18 mouse cellular contexts compared by ENCODE assay signal in the genomic region with DNA sequence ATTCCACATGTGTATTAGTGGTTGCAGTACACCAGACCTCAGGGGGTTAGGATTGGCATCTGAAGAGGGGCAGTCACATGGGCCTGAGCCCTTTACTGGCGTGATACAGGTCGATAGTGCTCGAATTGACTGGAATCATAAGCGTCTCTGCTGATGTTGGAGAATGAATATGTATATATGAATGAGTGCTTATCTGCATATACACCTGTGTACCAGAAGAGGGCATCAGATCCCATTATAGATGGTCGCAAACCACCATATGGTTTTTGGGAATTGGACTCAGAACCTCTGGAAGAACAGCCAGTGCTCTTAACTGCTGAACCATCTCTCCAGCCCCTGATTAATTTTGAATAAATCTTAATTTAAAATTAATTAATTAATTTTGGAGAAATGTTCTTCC. TPM values are rescaled to one million over a fixed set of nuclear protein-coding genes. Genes with fewer than 3 reads are reported as not detected.
DNase-seq lines count a peak whose midpoint lies in the region; ATAC-seq and TF ChIP-seq lines count a peak whose summit lies in the region.
"Had no signal": no experiment of that assay in that cellular context is flagged by ENCODE, and none has a peak within 500 bp of the region (broad histone marks: within the 10 kb centered on the region; RNA-seq: fewer than 3 reads in every experiment).

No protein-coding gene starts in this region.

- intact Hi-C loops in left cerebral cortex, adult 2 months (cut with DNase I): no loop called here
- intact Hi-C loops in left cerebral cortex, postnatal 4 days (cut with DNase I): no loop called here

- ATAC-seq in megakaryocyte progenitor cell, adult 5-6 weeks (replicated peaks; ENCODE audit: poor library complexity): peak; percentile 60

- peak; percentile 13 for DNase-seq in embryo, embryonic 10 days (ENCODE audit: low spot score)
- no peak for DNase-seq in embryo, embryonic 9.5 days (ENCODE audit: extremely low spot score)
- DNase-seq in left cerebral cortex, adult 2 months (ENCODE audit: extremely low spot score in 1 of 2, low spot score in 2 of 2): no peak
- DNase-seq in left cerebral cortex, postnatal 4 days: no peak
- peak; percentile 11 for DNase-seq in MEL (ENCODE audit: low read depth, low spot score)
- DNase-seq in layer of hippocampus, adult 9-10 months (ENCODE audit: low spot score): no peak
- DNase-seq in thymus, postnatal 10 days (ENCODE audit: low spot score in 2 of 2): no peak
- DNase-seq: cerebellum, adult 9-11 months; gastrocnemius, postnatal 10 days; kidney, adult 11 months; kidney, postnatal 4 days; lung, postnatal 10 days had no signal

- H3K9ac ChIP-seq in MEL (ENCODE audit: control insufficient read depth, low read depth, low read length, poor library complexity, severe bottlenecking): no peak overlapping the region
- H3K9ac ChIP-seq: embryonic facial prominence, embryonic 12.5 days; heart, embryonic 12.5 days; neural tube, embryonic 13.5 days had no signal

- peak; percentile 49 for TF ChIP-seq CTCF in left cerebral cortex, adult 2 months (IDR thresholded peaks at IDR 0.05)
- TF ChIP-seq CTCF in MEL (IDR thresholded peaks at IDR 0.05 in 2 of 3, conservative IDR thresholded peaks at IDR 0.05 in 1 of 3; ENCODE audit: control insufficient read depth in 1 of 3, insufficient read depth in 1 of 3, low read depth in 2 of 3, low read length in 3 of 3, poor library complexity in 1 of 3, severe bottlenecking in 1 of 3): peak in 2 of 3 experiments; percentile 40 to 41; a peak in 4 of 6 replicates

- H3K27ac ChIP-seq in left cerebral cortex, adult 2 months: no peak overlapping the region
- no peak overlapping the region for H3K27ac ChIP-seq in MEL (ENCODE audit: control insufficient read depth, low read depth, low read length)
- H3K27ac ChIP-seq: embryonic facial prominence, embryonic 12.5 days; forebrain, embryonic 10.5 days; hindbrain, embryonic 10.5 days; neural tube, embryonic 13.5 days had no signal

- TF ChIP-seq POLR2A in MEL (IDR thresholded peaks at IDR 0.05; ENCODE audit: control insufficient read depth in 1 of 2, insufficient read depth in 1 of 2, low read depth in 1 of 2, low read length in 2 of 2, poor library complexity in 1 of 2): no peak

- no peak for TF ChIP-seq EP300 in MEL (IDR thresholded peaks at IDR 0.05; ENCODE audit: low read depth in 1 of 2, low read length in 2 of 2)

- H3K79me2 ChIP-seq in MEL (ENCODE audit: control insufficient read depth, insufficient read depth, low read length, poor library complexity): no peaks in the 10 kb centered on the region; the same call in 1 of the 2 replicates

- H3K4me3 ChIP-seq in left cerebral cortex, adult 2 months: no peak overlapping the region
- no peak overlapping the region for H3K4me3 ChIP-seq in MEL (ENCODE audit: control insufficient read depth in 1 of 2, insufficient read depth in 1 of 2, low read depth in 2 of 2, low read length in 2 of 2)
- H3K4me3 ChIP-seq: embryonic facial prominence, embryonic 12.5 days; forebrain, embryonic 10.5 days; heart, embryonic 12.5 days; hindbrain, embryonic 10.5 days; neural tube, embryonic 13.5 days had no signal

- no peak for TF ChIP-seq RAD21 in MEL (IDR thresholded peaks at IDR 0.05; ENCODE audit: low read depth, low read length)

- H3K27me3 ChIP-seq in MEL (ENCODE audit: control insufficient read depth in 1 of 2, insufficient read depth in 2 of 2, low read length in 2 of 2): no peaks in the 10 kb centered on the region
- H3K27me3 ChIP-seq: embryonic facial prominence, embryonic 12.5 days; heart, embryonic 12.5 days; neural tube, embryonic 13.5 days had no signal

- H3K4me1 ChIP-seq in MEL (ENCODE audit: control insufficient read depth in 1 of 2, insufficient read depth in 2 of 2, low read length in 2 of 2): no peaks in the 10 kb centered on the region
- H3K4me1 ChIP-seq: embryonic facial prominence, embryonic 12.5 days; forebrain, embryonic 10.5 days; hindbrain, embryonic 10.5 days; neural tube, embryonic 13.5 days had no signal

- no peaks in the 10 kb centered on the region for H3K9me3 ChIP-seq in MEL (replicated peaks; ENCODE audit: insufficient read depth, low read length)
- H3K9me3 ChIP-seq: embryonic facial prominence, embryonic 12.5 days; forebrain, embryonic 10.5 days; heart, embryonic 12.5 days; hindbrain, embryonic 10.5 days; neural tube, embryonic 13.5 days had no signal

- H3K36me3 ChIP-seq in MEL (ENCODE audit: control insufficient read depth in 1 of 2, insufficient read depth in 2 of 2, low read length in 2 of 2): peaks cover 0 to 5% of the 10 kb centered on the region in 2 experiments; a peak in 2 of 4 replicates

TF ChIP-seq in MEL, 35 proteins besides CTCF, POLR2A, EP300 and RAD21:
- no peak for TF ChIP-seq JUND (IDR thresholded peaks at IDR 0.05; ENCODE audit: low read depth, low read length)
- TF ChIP-seq SMC3 (IDR thresholded peaks at IDR 0.05; ENCODE audit: low read depth, low read length): peak; percentile 31; the same call in 1 of the 2 replicates
TF ChIP-seq in MEL: peak in this region for 1.

RNA-seq across cellular contexts. Expression of gene Prmt9, which starts 25.0 kb away (rescaled TPM):
- total RNA-seq in left cerebral cortex, adult 2 months (2021): 10 to 100 TPM; 17.5 to 20.7 TPM
- 10 to 100 TPM; 28.0 to 29.4 TPM for total RNA-seq in left cerebral cortex, postnatal 4 days (2021)
- 17.4 and 18.6 TPM in 2 replicates for total RNA-seq in MEL (2012; rRNA removed)
- polyA plus RNA-seq in MEL (2012; ENCODE audit: insufficient read depth in 1 of 2, insufficient read length in 2 of 2, low read depth in 1 of 2, low replicate concordance in 2 of 2, missing spikeins in 1 of 2): 10 to 100 TPM; 16.0 to 54.2 TPM
- 19.4 and 22.6 TPM in 2 replicates for total RNA-seq in megakaryocyte progenitor cell, adult 5-6 weeks (2015)
- total RNA-seq in megakaryocyte progenitor cell, adult 5-6 weeks (2017): 23.2 and 31.2 TPM in 2 replicates

RNA-seq across cellular contexts. Expression of gene Tmem184c, which starts 36.3 kb away (rescaled TPM):
- 10 to 100 TPM; 60.9 to 63.7 TPM for total RNA-seq in left cerebral cortex, adult 2 months (2021)
- total RNA-seq in left cerebral cortex, postnatal 4 days (2021): 10 to 100 TPM; 57.1 to 62.7 TPM
- 8.9 and 11.3 TPM in 2 replicates for total RNA-seq in MEL (2012; rRNA removed)
- polyA plus RNA-seq in MEL (2012; ENCODE audit: insufficient read depth in 1 of 2, insufficient read length in 2 of 2, low read depth in 1 of 2, low replicate concordance in 2 of 2, missing spikeins in 1 of 2): 1 to 10 TPM in 1 of 2 experiments, not detected in 1; 8.5 TPM
- total RNA-seq in megakaryocyte progenitor cell, adult 5-6 weeks (2015): 26.6 and 36.9 TPM in 2 replicates
- total RNA-seq in megakaryocyte progenitor cell, adult 5-6 weeks (2017): 23.3 and 25.2 TPM in 2 replicates

RNA-seq across cellular contexts. Expression of gene Arhgap10, which starts 56.5 kb away (rescaled TPM):
- 10 to 100 TPM; 39.2 to 40.1 TPM for total RNA-seq in left cerebral cortex, adult 2 months (2021)
- total RNA-seq in left cerebral cortex, postnatal 4 days (2021): 1 to 10 TPM; 6.5 to 6.6 TPM
- total RNA-seq in MEL (2012; rRNA removed): 11.8 and 13.1 TPM in 2 replicates
- polyA plus RNA-seq in MEL (2012; ENCODE audit: insufficient read depth in 1 of 2, insufficient read length in 2 of 2, low read depth in 1 of 2, low replicate concordance in 2 of 2, missing spikeins in 1 of 2): 10 to 100 TPM in 1 of 2 experiments, not detected in 1; 22.8 TPM
- 6.0 and 6.6 TPM in 2 replicates for total RNA-seq in megakaryocyte progenitor cell, adult 5-6 weeks (2015)
- total RNA-seq in megakaryocyte progenitor cell, adult 5-6 weeks (2017): 12.2 and 16.8 TPM in 2 replicates

Comparison
In these comparisons a context has a peak if more than half of its experiments do, and no peak if none do; other contexts are left out.
1. DNase-seq: peak in embryo, embryonic 10 days (single experiment) and MEL (single experiment); none in embryo, embryonic 9.5 days (single experiment), left cerebral cortex, adult 2 months (0 of 2), left cerebral cortex, postnatal 4 days (single experiment), layer of hippocampus, adult 9-10 months (single experiment) and thymus, postnatal 10 days (0 of 2).